Mouse (Mus musculus) hindbrain, embryonic 11.5 days (tissue): ENCODE data around the gene Nr2c1. TPM values are rescaled to one million over a fixed set of nuclear protein-coding genes. Genes with fewer than 3 reads are reported as not detected.

Experiments used
- ATAC-seq: fragments of 200-750 bp; cut with Nextera tagmentation; 2 replicates; pipeline ENCODE4 v1.8.0; 2017; ENCODE audit warnings: mild to moderate bottlenecking, moderate TSS enrichment, moderate library complexity; ENCODE audit not compliant: low FRiP score
- DNase-seq: peaks from one replicate; pipeline ENCODE4 v3.0.0-alpha.2; 2015; ENCODE audit warnings: low spot score
- H3K27ac ChIP-seq: fragments of 300-500 bp; sonication (generic); 2 replicates; pipeline ENCODE4 v1.5.1; 2014; ENCODE audit warnings: mild to moderate bottlenecking, low read depth, low read length
- H3K27me3 ChIP-seq: fragments of 300-500 bp; sonication (generic); 2 replicates; pipeline ENCODE4 v1.6.1; 2014; ENCODE audit warnings: mild to moderate bottlenecking, low read length, moderate library complexity, mixed read lengths; ENCODE audit not compliant: control insufficient read depth, insufficient read depth
- H3K36me3 ChIP-seq: fragments of 300-500 bp; sonication (generic); 2 replicates; pipeline ENCODE4 v1.6.1; 2014; ENCODE audit warnings: mild to moderate bottlenecking, low read length, moderate library complexity, mixed read lengths; ENCODE audit not compliant: control insufficient read depth, insufficient read depth
- H3K4me1 ChIP-seq: fragments of 300-500 bp; sonication (generic); replicated peaks from 2 replicates; pipeline ENCODE4 v1.6.1; 2014; ENCODE audit warnings: low read length, mixed read lengths; ENCODE audit not compliant: control insufficient read depth, insufficient read depth
- H3K4me2 ChIP-seq: fragments of 300-500 bp; sonication (generic); replicated peaks from 2 replicates; pipeline ENCODE4 v1.6.1; 2014; ENCODE audit warnings: mild to moderate bottlenecking, low read depth, low read length
- H3K4me3 ChIP-seq: fragments of 300-500 bp; sonication (generic); 2 replicates; pipeline ENCODE4 v1.5.1; 2014; ENCODE audit warnings: low read depth, low read length
- H3K9ac ChIP-seq: fragments of 300-500 bp; sonication (generic); 2 replicates; pipeline ENCODE4 v1.6.1; 2014; ENCODE audit warnings: low read depth, low read length
- H3K9me3 ChIP-seq: fragments of 300-500 bp; sonication (generic); 2 replicates; pipeline ENCODE4 v1.6.1; 2016; ENCODE audit warnings: low read length; ENCODE audit not compliant: control insufficient read depth
- WGBS: fragments of 180-500 bp; shearing (Covaris S2); extraction: QIAGEN DNeasy Blood & Tissue Kit; methylation state at CpG from one replicate; pipeline ENCODE4 v1.1.7; 2014; 5-methylcytosine and 5-hydroxymethylcytosine counted together
- polyA plus RNA-seq: library from polyadenylated mRNA; unstranded; fragments of >200 nt; fragmentation: Nextera tagmentation; extraction: Ambion mirVana; gene quantifications from 2 replicates; pipeline ENCODE4 v1.2.1, GENCODE M21; 2014

Gene Nr2c1
- polyA plus RNA-seq, 1 experiment from 2014 or later: 14.3 TPM

- Histone ChIP-seq H3K27me3 (no peaks in the 10 kb centered on the region), H3K9me3 (no peaks in the 10 kb centered on the region), H3K36me3 (no peaks in the 10 kb centered on the region), H3K4me1 (no peaks in the 10 kb centered on the region), H3K27ac (no peak overlapping the region), H3K9ac (no peak overlapping the region), H3K4me3 (no peak overlapping the region), H3K4me2 (no peak overlapping the region)
- DNase-seq (peak; percentile 87), ATAC-seq (peak; percentile 66; the same call in 1 of the 2 replicates)
- WGBS: 40% methylated on average over 6 of the region's 6 CpGs
These were observed 31.8 kb upstream of the Nr2c1 start for GRCm38 (mm10) chr10:94115893-94116599.

- Histone ChIP-seq H3K9me3 (no peaks in the 10 kb centered on the region), H3K4me1 (no peaks in the 10 kb centered on the region), H3K27ac (no peak overlapping the region), H3K27me3 (no peaks in the 10 kb centered on the region), H3K9ac (no peak overlapping the region), H3K36me3 (no peaks in the 10 kb centered on the region), H3K4me3 (no peak overlapping the region), H3K4me2 (no peak overlapping the region)
- ATAC-seq (no peak), DNase-seq (no peak)
- 88% methylated on average over 12 of the region's 12 CpGs for WGBS
These were observed 31.0 kb upstream of the Nr2c1 start for GRCm38 (mm10) chr10:94116781-94117340.

GRCm38 (mm10) chr10:94117916-94118315, 29.9 kb upstream of the Nr2c1 start:
- no peak for ATAC-seq
- no peaks in the 10 kb centered on the region for H3K27me3 ChIP-seq
- no peaks in the 10 kb centered on the region for H3K4me1 ChIP-seq
- H3K27ac ChIP-seq: no peak overlapping the region
- H3K4me3 ChIP-seq: no peak overlapping the region
- WGBS: 91% methylated on average over 3 of the region's 3 CpGs
- H3K4me2 ChIP-seq: no peak overlapping the region
- no peaks in the 10 kb centered on the region for H3K36me3 ChIP-seq
- H3K9ac ChIP-seq: no peak overlapping the region
- no peaks in the 10 kb centered on the region for H3K9me3 ChIP-seq
- no peak for DNase-seq

- ATAC-seq (no peak), DNase-seq (no peak)
- Histone ChIP-seq H3K36me3 (no peaks in the 10 kb centered on the region), H3K27me3 (no peaks in the 10 kb centered on the region), H3K9ac (no peak overlapping the region), H3K27ac (no peak overlapping the region), H3K4me2 (no peak overlapping the region), H3K9me3 (no peaks in the 10 kb centered on the region), H3K4me3 (no peak overlapping the region), H3K4me1 (no peaks in the 10 kb centered on the region)
- WGBS: 93% methylated on average over 7 of the region's 7 CpGs
These were observed 28.8 kb upstream of the Nr2c1 start for GRCm38 (mm10) chr10:94118993-94119392.

- ATAC-seq (no peak), DNase-seq (no peak)
- Histone ChIP-seq H3K9ac (no peak overlapping the region), H3K4me3 (no peak overlapping the region), H3K4me1 (no peaks in the 10 kb centered on the region), H3K36me3 (no peaks in the 10 kb centered on the region), H3K4me2 (no peak overlapping the region), H3K27me3 (no peaks in the 10 kb centered on the region), H3K9me3 (no peaks in the 10 kb centered on the region), H3K27ac (no peak overlapping the region)
- WGBS: 89% methylated on average over 9 of the region's 9 CpGs
These were observed 27.1 kb upstream of the Nr2c1 start for GRCm38 (mm10) chr10:94120676-94121075.

- no peak for ATAC-seq
- Histone ChIP-seq H3K4me3 (no peak overlapping the region), H3K4me2 (no peak overlapping the region), H3K27me3 (no peaks in the 10 kb centered on the region), H3K27ac (no peak overlapping the region), H3K36me3 (no peaks in the 10 kb centered on the region), H3K4me1 (no peaks in the 10 kb centered on the region), H3K9me3 (no peaks in the 10 kb centered on the region), H3K9ac (no peak overlapping the region)
- no peak for DNase-seq
- 94% methylated on average over 7 of the region's 7 CpGs for WGBS
These were observed 25.2 kb upstream of the Nr2c1 start for GRCm38 (mm10) chr10:94122595-94122994.

GRCm38 (mm10) chr10:94123581-94123980, 24.2 kb upstream of the Nr2c1 start:
- no peak for ATAC-seq
- no peak overlapping the region for H3K9ac ChIP-seq
- H3K4me2 ChIP-seq: no peak overlapping the region
- no peak overlapping the region for H3K4me3 ChIP-seq
- no peak for DNase-seq
- no peaks in the 10 kb centered on the region for H3K9me3 ChIP-seq
- no peaks in the 10 kb centered on the region for H3K27me3 ChIP-seq
- 91% methylated on average over 5 of the region's 5 CpGs for WGBS
- H3K4me1 ChIP-seq: no peaks in the 10 kb centered on the region
- no peak overlapping the region for H3K27ac ChIP-seq
- H3K36me3 ChIP-seq: no peaks in the 10 kb centered on the region

- no peaks in the 10 kb centered on the region for H3K9me3 ChIP-seq
- H3K27ac ChIP-seq: no peak overlapping the region
- H3K27me3 ChIP-seq: no peaks in the 10 kb centered on the region
- H3K9ac ChIP-seq: no peak overlapping the region
- H3K4me3 ChIP-seq: no peak overlapping the region
- WGBS: 78% methylated on average over 5 of the region's 5 CpGs
- no peaks in the 10 kb centered on the region for H3K4me1 ChIP-seq
- H3K4me2 ChIP-seq: no peak overlapping the region
- DNase-seq (peak; percentile 35), ATAC-seq (no peak)
- H3K36me3 ChIP-seq: no peaks in the 10 kb centered on the region
These were observed 23.4 kb upstream of the Nr2c1 start for GRCm38 (mm10) chr10:94124376-94124775.

- WGBS: 55% methylated on average over 9 of the region's 9 CpGs
- Histone ChIP-seq H3K36me3 (no peaks in the 10 kb centered on the region), H3K27ac (0 out of 2 replicates have a peak overlapping the region, but pooled peaks have one; percentile 24), H3K27me3 (no peaks in the 10 kb centered on the region), H3K4me2 (no peak overlapping the region), H3K4me1 (no peaks in the 10 kb centered on the region; the same call in 1 of the 2 replicates), H3K9me3 (no peaks in the 10 kb centered on the region), H3K4me3 (no peak overlapping the region), H3K9ac (no peak overlapping the region)
- ATAC-seq (peak; percentile 60), DNase-seq (peak; percentile 34)
These were observed 18.1 kb upstream of the Nr2c1 start for GRCm38 (mm10) chr10:94129680-94130119.
